Mouse (Mus musculus) T-helper 2 cell (primary cell): ENCODE measurements around the gene Ppp1r27.

ENCODE experiments used
- in situ Hi-C: fragments of 300-600 bp; cut with MboI, MseI; formaldehyde crosslinking; loops from one replicate; pipeline ENCODE4 v1.15.1; 2025; ENCODE audit warnings: high pct_unique_total_duplicates

Gene Ppp1r27

GRCm38 (mm10) chr11:120515611-120516010 is 35.3 kb downstream of the Ppp1r27 start:
- in situ Hi-C loops, result no loop called here

DNA sequence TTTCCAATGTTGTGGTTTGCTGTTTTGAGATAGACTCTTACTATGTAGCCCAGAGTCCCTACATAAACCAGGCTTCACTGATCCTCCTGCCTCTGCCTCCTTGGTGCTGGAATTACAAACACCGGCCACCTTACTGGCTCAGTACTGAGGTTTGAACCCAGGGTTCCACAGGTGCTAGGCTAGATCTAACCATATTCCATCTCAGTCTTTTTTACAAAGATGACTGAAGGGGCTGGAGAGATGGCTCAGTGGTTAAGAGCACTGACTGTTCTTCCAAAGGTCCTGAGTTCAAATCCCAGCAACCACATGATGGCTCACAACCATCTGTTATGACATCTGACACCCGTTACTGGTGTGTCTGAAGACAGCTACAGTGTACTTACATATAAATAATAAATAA is 36.7 kb downstream of the Ppp1r27 start:
- in situ Hi-C loops, result loop anchor here (5.0 kb wide), 1 partner anchor 48 kb away; no protein-coding TSS in a partner anchor

GRCm38 (mm10) chr11:120512790-120513453 is 38.0 kb downstream of the Ppp1r27 start:
- in situ Hi-C loops, result loop anchor here (5.0 kb wide), 1 partner anchor 49 kb away; no protein-coding TSS in a partner anchor

DNA sequence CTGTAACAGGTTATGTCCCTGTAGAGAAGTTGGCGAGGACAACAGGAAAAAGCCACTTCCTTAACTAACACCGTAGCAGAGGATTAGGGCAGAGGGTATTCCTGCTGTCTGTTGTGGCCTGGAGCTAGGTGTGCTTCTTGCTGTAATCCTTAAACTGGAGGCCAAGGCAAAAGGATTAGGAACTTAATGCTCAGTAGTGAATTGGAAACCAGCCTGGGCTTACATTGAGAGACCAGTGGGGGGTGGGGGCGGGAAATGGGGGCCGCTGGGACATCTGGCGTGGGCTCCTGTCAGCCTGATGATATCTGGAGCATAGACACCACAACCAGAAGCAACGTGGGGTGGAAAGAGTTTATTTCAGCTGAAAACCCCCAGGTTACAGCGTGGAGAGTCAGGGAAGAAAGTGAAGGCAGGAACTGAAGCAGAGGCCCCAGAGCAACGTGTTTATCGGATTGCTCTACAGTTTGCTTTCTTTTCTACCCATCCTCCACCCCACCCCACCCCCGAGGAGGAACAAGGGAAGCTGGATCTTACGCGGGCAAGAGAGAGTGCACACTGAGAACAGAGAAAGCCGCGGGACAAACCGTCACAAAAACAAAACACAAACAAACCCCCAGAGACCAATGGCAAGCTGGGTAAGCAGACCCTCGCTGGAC is 40.4 kb downstream of the Ppp1r27 start:
- in situ Hi-C loops, result loop anchor here (5.0 kb wide), 1 partner anchor 52 kb away; no protein-coding TSS in a partner anchor

DNA sequence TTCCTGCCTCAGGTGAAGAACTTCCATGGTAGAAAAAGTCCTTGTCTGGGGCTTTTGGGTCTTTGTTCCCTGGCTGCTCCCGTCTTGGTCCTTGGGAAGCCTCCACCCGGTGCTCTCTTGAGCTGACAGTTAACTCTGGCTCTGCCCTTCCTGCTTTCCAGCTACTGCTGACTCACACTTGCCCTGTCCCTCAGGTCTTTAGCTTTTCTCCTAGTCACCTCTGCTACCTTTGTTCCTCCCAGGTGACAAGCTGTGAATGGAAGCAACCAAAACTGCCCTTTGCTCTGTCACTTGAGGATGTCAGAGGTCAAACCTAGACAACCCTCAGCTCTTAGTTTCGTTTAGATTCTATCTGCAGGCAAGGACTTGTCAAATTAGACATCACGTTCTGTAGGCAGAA is 41.0 kb downstream of the Ppp1r27 start:
- in situ Hi-C loops, result loop anchor here (5.0 kb wide), 1 partner anchor 52 kb away; no protein-coding TSS in a partner anchor

- in situ Hi-C loops, result no loop called here
These were observed 42.6 kb downstream of the Ppp1r27 start for GRCm38 (mm10) chr11:120508290-120508870.

- in situ Hi-C loops, result no loop called here
These were observed 43.2 kb downstream of the Ppp1r27 start for GRCm38 (mm10) chr11:120507611-120508289.

DNA sequence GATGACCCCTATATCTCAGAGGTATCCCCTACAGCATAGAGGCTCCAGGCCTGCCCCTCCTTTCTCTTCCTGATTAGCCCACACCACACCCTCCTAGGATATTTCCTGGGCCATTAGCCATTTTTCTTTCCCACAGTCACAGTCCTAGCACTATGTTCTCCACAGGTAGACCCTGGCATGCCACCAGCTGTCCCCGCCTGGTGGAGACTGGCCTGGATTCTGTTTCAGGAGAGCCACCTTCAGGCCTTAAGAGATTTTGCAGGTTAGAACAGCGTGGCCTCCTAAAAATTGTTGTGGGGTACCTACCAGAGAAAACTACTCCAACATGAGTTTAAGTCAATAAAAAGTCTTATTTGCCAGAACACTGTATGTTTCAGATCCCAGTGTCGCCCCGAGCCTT is 44.0 kb downstream of the Ppp1r27 start:
- in situ Hi-C loops, result no loop called here

GRCm38 (mm10) chr11:120505661-120506060 is 45.3 kb downstream of the Ppp1r27 start:
- in situ Hi-C loops, result no loop called here

DNA sequence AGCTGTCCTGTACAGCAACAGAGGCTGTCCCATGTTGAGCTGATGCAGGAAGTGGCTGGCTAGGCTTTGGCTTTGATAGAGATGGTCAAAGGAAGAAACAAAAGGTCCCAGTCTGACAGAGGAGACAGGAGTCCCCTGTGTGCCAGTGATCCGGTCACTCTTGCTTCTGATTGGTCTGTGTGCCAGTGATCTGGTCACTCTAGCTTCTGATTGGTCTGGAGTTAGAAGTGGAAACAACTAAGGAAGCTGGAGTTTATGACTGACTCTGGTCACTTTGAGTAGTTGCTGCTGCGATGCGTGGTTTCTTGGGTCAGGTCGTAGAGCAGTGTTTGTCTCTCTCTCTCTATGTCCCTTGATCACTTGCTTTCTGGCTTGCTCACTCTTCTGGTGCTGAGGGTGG is 49.2 kb downstream of the Ppp1r27 start:
- in situ Hi-C loops, result no loop called here

GRCm38 (mm10) chr11:120501018-120501417 is 49.9 kb downstream of the Ppp1r27 start:
- in situ Hi-C loops, result no loop called here

DNA sequence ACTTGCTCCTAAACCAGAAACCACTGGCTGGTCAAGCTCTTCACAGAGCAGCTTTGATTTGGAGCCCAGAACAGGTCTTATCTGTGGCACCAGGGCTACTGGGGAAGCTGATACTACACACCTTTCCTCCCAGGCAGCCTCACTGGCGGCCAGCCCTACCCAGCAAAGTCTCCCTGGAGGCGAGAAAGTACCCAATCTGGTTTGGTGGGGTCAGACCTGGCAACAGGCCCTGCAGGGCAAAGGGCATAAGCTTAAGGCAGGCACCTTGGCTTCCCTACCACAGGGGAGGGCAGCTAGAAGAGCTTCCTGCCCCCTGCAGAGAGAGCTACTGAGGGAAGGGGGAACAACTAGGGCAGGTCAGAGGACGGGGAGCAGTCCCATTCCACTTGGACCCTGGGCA is 50.6 kb downstream of the Ppp1r27 start:
- in situ Hi-C loops, result no loop called here
